Mouse (Mus musculus) B cell, adult 67 days (primary cell): ENCODE data around the gene Olfr862. TPM values are rescaled to one million over a fixed set of nuclear protein-coding genes. Genes with fewer than 3 reads are reported as not detected.

Experiments used
- total RNA-seq, 2 experiments: library from RNA; stranded (reverse); gene quantifications; 4 replicates each; pipeline ENCODE4 v1.2.4; 2023

Olfr862 gene
- total RNA-seq, result not detected

GRCm38 (mm10) chr9:19887904-19888303, at the start of gene Olfr862:
Gene Olfr862 (minus strand): TSS chr9:19888004.

GRCm38 (mm10) chr9:19916565-19916964, 28.8 kb upstream of the Olfr862 start, which contains the start of gene Olfr77:
Gene Olfr77 (plus strand): TSS chr9:19916865.

GRCm38 (mm10) chr9:19849647-19850046, 38.2 kb downstream of the Olfr862 start, which contains the start of gene Olfr860:
Gene Olfr860 (minus strand): TSS chr9:19849747.

Other genes starting within 250 kb of the Olfr862 start
- gene Olfr857, start 178.6 kb downstream of the Olfr862 start, total RNA-seq, result not detected
- gene Olfr58, start 107.7 kb downstream of the Olfr862 start, total RNA-seq, result not detected
- gene Olfr859, start 83.1 kb downstream of the Olfr862 start, total RNA-seq, result not detected
- not detected for gene Olfr860, start 38.3 kb downstream of the Olfr862 start, total RNA-seq
- gene Olfr77, start 28.9 kb upstream of the Olfr862 start, total RNA-seq, result not detected
- gene Olfr866, start 140.0 kb upstream of the Olfr862 start, total RNA-seq, result not detected
- gene Olfr867, start 169.6 kb upstream of the Olfr862 start, total RNA-seq, result not detected
- not detected for gene Olfr868, start 210.6 kb upstream of the Olfr862 start, total RNA-seq
- gene Olfr869, start 241.0 kb upstream of the Olfr862 start, total RNA-seq, result not detected